Mouse (Mus musculus) ES-Bruce4 (cell line): ENCODE results near the gene Mrps2. TPM values are rescaled to one million over a fixed set of nuclear protein-coding genes. Genes with fewer than 3 reads are reported as not detected.

ENCODE experiments used
- H3K27ac ChIP-seq: 2 replicates; pipeline ENCODE4 v1.5.1; 2012; ENCODE audit warnings: low read length, inconsistent platforms; ENCODE audit not compliant: insufficient read depth
- H3K27me3 ChIP-seq: 2 replicates; pipeline ENCODE4 v1.6.1; 2012; ENCODE audit warnings: mild to moderate bottlenecking, low read length, inconsistent platforms; ENCODE audit not compliant: control insufficient read depth, poor library complexity, insufficient read depth, severe bottlenecking
- H3K36me3 ChIP-seq: 2 replicates; pipeline ENCODE4 v1.6.1; 2012; ENCODE audit warnings: inconsistent platforms, mild to moderate bottlenecking, low read length, moderate library complexity; ENCODE audit not compliant: control insufficient read depth, poor library complexity, insufficient read depth, severe bottlenecking
- H3K4me1 ChIP-seq: one replicate; pipeline ENCODE4 v1.8.1; 2011; ENCODE audit warnings: low read length; ENCODE audit not compliant: control insufficient read depth, insufficient read depth
- H3K4me3 ChIP-seq: 2 replicates; pipeline ENCODE4 v1.5.1; 2011; ENCODE audit warnings: low read depth, mild to moderate bottlenecking, low read length
- H3K9ac ChIP-seq: 2 replicates; pipeline ENCODE4 v1.6.1; 2012; ENCODE audit warnings: low read depth, mild to moderate bottlenecking, inconsistent platforms; ENCODE audit not compliant: poor library complexity, severe bottlenecking
- H3K9me3 ChIP-seq: replicated peaks from 2 replicates; pipeline ENCODE4 v1.6.1; 2012; ENCODE audit warnings: mild to moderate bottlenecking, low read length, inconsistent platforms; ENCODE audit not compliant: control insufficient read depth, poor library complexity, insufficient read depth, severe bottlenecking
- CTCF ChIP-seq: IDR thresholded peaks from one replicate; pipeline ENCODE4 v1.8.1; 2011; ENCODE audit warnings: low read depth, low read length
- EP300 ChIP-seq: IDR thresholded peaks from 2 replicates; pipeline ENCODE4 v1.6.1; 2011; ENCODE audit warnings: low read depth, low read length; ENCODE audit not compliant: insufficient read depth
- POLR2A ChIP-seq: IDR thresholded peaks from one replicate; pipeline ENCODE4 v1.8.1; 2011; ENCODE audit warnings: low read length; ENCODE audit not compliant: insufficient read depth
- polyA plus RNA-seq: library from polyadenylated mRNA; stranded (reverse); fragments of >200 nt; gene quantifications from 2 replicates; pipeline ENCODE4 v1.2.4, GENCODE M21; 2011; ENCODE audit warnings: low read depth; ENCODE audit not compliant: missing spikeins, insufficient read depth, insufficient read length

Mrps2 gene
- polyA plus RNA-seq = 68.4 and 74.6 TPM in 2 replicates

DNA sequence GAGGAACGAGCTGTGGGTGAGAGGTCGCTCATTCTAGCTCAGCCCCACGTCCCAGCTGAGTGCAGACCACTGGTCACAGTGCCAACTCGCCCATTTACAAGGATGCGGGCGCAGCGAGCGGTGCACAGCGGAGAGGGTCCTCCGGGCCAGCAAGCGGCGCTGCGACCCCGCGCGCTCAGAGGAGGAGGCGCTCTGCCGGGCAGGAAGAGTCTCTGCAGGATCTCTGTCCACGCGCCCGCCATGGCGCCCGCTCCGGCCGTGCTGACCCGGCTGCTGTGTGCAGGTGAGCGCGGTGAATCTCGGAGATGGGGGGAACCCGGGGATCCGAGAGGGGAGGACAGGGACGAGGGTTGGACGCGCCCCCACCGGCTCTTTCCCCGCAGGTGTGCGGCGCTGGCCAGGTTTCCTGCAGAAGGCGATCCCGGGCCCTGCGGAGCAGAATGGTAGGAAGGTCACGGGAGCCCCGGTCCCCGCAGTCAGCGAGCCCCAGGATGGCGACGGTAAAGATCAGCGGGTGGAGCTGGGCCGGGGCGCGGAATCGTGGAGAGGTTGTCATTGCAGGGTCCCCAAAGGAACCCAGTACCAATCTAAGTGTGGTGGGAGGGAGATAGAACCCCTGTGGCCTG is at the start of gene Mrps2:
Gene Mrps2 (plus strand): TSS at position 207 of the 626 bp plus-strand sequence.
- no peaks in the 10 kb centered on the region for H3K4me1 ChIP-seq
- peak within 1 kb of the TSS; percentile 87 for H3K4me3 ChIP-seq
- H3K9ac ChIP-seq = peak within 1 kb of the TSS; percentile 91
- peak within 1 kb of the TSS; percentile 95 for H3K27ac ChIP-seq
- peak; percentile 71 for TF ChIP-seq CTCF
- 0 out of 2 replicates have a peak, but pooled peaks have one; percentile 30 for TF ChIP-seq EP300
- peak; percentile 30 for TF ChIP-seq POLR2A
- H3K36me3 ChIP-seq = peaks cover 18% of the 10 kb centered on the region
- H3K9me3 ChIP-seq = no peaks in the 10 kb centered on the region
- no peaks in the 10 kb centered on the region for H3K27me3 ChIP-seq

DNA sequence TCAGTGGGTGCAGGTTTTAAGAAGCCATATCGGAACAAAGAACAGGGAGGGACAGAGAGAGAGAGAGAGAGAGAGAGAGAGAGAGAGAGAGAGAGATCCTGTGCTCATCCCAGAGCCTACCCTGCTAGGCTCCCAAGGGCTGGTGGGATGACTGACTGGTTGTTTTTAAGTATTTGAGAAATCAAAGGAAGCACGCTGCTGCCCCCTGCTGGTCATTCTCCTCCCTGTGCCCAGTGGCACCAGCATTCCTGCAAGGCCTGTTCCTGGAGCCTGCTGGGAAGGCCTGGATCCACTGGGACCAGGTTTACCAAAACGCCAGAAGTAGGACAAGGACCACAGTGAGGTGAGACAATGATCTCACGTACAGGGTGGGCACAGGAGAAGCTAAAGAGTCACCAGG is 48.0 kb upstream of the Mrps2 start:
- peak; percentile 96 for TF ChIP-seq CTCF
- TF ChIP-seq EP300 = no peak
- Histone ChIP-seq H3K9me3 (no peaks in the 10 kb centered on the region), H3K27me3 (no peaks in the 10 kb centered on the region), H3K4me3 (no peak overlapping the region), H3K36me3 (no peaks in the 10 kb centered on the region), H3K27ac (no peak overlapping the region), H3K4me1 (no peaks in the 10 kb centered on the region), H3K9ac (no peak overlapping the region)

DNA sequence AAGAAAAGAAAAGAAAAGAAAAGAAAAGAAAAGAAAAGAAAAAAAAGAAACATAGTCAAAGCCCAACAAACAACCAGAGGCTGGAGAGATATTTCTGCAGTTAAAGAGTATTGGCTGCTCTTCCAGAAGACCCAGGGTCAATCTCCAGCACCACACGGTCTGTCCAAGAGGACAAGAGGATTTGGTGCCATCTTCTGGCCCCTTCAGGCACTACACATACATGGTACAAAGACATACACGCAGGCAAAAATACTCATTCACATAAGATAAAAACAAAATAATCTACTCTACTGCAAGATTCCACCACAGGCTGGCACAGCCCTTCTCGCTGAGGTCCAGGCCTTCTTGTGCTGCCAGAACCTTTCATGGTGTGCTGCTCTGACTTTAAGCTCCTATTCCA is 44.7 kb upstream of the Mrps2 start:
- no peaks in the 10 kb centered on the region for H3K36me3 ChIP-seq
- peak; percentile 50 for TF ChIP-seq CTCF
- no peak for TF ChIP-seq EP300
- no peak overlapping the region for H3K4me3 ChIP-seq
- no peaks in the 10 kb centered on the region for H3K27me3 ChIP-seq
- no peaks in the 10 kb centered on the region for H3K4me1 ChIP-seq
- H3K27ac ChIP-seq = no peak overlapping the region
- no peaks in the 10 kb centered on the region for H3K9me3 ChIP-seq
- no peak overlapping the region for H3K9ac ChIP-seq

DNA sequence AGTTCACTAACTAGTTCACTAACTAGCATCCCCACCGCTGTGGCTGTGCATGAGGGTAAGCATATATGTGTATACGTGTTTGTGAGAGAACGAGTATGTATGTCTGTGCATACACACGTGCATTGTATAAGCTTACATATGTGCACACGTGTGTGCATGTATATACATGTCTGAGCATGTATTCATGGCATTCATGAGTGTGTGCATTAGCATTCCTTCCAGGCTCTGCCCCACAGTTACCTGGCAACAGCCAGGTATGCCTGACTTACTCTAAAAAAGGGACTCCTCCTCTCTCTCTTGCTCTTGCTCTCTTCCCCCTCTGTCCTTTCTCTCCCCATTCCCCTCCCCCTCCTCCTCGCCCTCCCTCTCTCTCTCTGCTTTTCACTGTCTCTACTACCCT is 40.6 kb upstream of the Mrps2 start:
- no peak overlapping the region for H3K27ac ChIP-seq
- no peaks in the 10 kb centered on the region for H3K36me3 ChIP-seq
- peaks cover 13% of the 10 kb centered on the region for H3K9me3 ChIP-seq
- no peaks in the 10 kb centered on the region for H3K4me1 ChIP-seq
- H3K4me3 ChIP-seq = no peak overlapping the region
- no peak overlapping the region for H3K9ac ChIP-seq
- no peaks in the 10 kb centered on the region for H3K27me3 ChIP-seq
- TF ChIP-seq POLR2A (no peak), EP300 (no peak), CTCF (no peak)

DNA sequence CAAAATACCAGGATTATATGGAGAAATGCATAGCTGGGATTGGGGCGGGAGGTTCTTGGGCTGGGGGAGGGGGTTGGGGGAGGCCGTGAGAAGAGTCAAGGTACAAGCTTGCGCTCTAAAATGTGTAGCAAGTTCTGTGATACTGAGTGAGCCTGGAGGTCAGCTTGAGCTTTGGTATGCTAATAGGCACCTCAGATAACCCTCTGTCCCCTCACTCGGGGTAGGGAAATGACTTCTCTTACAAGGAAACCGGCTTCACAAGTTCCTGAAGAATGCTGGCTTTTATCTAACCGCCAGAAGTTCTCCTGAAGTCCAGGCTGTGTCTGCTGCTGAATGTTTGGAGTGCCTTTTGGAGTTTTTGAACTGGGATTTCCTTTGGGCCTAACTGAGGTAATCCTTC is 37.0 kb upstream of the Mrps2 start:
- H3K27ac ChIP-seq = no peak overlapping the region

DNA sequence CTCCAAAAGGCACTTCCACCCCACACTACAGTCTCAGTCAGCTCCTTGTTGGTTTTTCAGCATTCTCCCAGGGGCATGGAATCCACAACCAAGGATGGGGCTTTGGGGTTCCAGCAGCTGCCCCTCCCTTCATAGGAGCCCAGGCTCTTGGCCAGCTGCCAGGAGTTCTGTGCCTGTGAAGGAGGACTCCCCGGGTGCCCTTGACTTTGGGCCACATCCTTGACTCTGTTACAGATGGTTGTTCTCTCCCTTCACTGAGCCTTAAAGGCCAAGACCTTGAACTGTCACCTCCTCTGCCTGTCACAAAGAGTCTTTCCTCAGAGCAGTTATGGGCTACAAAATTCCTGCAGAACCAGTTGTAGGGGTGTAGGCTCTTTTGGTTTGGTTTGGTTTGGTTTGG is 35.1 kb upstream of the Mrps2 start:
- Histone ChIP-seq H3K27ac (no peak overlapping the region; the same call in 1 of the 2 replicates), H3K9ac (no peak overlapping the region), H3K9me3 (peaks cover 13% of the 10 kb centered on the region), H3K27me3 (no peaks in the 10 kb centered on the region), H3K4me3 (no peak overlapping the region), H3K4me1 (no peaks in the 10 kb centered on the region), H3K36me3 (no peaks in the 10 kb centered on the region)
- TF ChIP-seq CTCF (no peak), POLR2A (no peak), EP300 (no peak)

More for the DNA sequence above, 37.0 kb upstream of the Mrps2 start:
- H3K4me3 ChIP-seq = no peak overlapping the region
- no peaks in the 10 kb centered on the region for H3K36me3 ChIP-seq
- H3K4me1 ChIP-seq = no peaks in the 10 kb centered on the region
- peaks cover 13% of the 10 kb centered on the region for H3K9me3 ChIP-seq
- H3K9ac ChIP-seq = no peak overlapping the region
- no peak for TF ChIP-seq EP300
- no peak for TF ChIP-seq CTCF
- no peak for TF ChIP-seq POLR2A
- H3K27me3 ChIP-seq = no peaks in the 10 kb centered on the region
